Mouse (Mus musculus) regulatory T cell (primary cell): ENCODE data around the gene Rpl14.

Experiments used
- in situ Hi-C: fragments of 300-600 bp; cut with MboI, MseI; formaldehyde crosslinking; loops from one replicate; pipeline ENCODE4 v1.15.1; 2025; ENCODE audit warnings: high pct_unique_total_duplicates

Gene Rpl14

DNA sequence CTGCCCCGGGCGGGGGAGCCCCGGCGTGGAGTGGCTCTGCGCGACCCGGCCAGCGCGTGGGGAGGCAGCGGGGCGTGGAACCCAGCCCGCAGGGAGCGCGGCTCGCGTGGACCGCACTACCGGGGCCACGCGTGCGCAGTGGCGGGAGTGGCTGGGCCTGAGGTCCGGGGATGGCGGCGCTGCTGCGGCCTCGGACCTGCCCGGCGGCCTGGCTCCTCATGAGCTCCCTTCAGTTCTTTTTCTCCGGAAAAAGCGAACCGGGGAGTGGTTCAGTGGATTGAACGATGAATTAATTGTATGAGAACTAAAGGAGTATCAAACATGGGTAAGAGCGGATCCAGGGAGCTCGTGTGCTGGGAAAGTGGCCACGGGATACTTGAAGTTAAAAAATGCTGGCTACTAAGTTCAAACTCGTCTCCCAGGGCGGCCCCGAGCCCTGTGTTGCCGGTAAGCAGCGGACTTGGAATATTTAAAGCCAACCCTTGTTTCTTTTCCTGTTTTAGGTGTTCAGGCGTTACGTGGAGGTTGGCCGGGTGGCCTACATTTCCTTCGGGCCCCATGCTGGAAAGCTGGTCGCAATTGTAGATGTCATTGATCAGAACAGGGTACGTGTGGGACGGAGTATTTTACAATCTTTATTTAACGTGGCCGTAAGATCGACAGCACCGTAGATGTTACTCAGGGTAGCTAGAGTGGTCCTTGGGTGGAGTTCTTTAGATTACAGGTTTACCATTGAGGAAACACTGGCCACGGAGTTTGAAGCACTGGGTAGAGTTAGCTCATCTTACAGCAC lies 545 bp downstream of the Rpl14 start:
- in situ Hi-C loops = no loop called here

DNA sequence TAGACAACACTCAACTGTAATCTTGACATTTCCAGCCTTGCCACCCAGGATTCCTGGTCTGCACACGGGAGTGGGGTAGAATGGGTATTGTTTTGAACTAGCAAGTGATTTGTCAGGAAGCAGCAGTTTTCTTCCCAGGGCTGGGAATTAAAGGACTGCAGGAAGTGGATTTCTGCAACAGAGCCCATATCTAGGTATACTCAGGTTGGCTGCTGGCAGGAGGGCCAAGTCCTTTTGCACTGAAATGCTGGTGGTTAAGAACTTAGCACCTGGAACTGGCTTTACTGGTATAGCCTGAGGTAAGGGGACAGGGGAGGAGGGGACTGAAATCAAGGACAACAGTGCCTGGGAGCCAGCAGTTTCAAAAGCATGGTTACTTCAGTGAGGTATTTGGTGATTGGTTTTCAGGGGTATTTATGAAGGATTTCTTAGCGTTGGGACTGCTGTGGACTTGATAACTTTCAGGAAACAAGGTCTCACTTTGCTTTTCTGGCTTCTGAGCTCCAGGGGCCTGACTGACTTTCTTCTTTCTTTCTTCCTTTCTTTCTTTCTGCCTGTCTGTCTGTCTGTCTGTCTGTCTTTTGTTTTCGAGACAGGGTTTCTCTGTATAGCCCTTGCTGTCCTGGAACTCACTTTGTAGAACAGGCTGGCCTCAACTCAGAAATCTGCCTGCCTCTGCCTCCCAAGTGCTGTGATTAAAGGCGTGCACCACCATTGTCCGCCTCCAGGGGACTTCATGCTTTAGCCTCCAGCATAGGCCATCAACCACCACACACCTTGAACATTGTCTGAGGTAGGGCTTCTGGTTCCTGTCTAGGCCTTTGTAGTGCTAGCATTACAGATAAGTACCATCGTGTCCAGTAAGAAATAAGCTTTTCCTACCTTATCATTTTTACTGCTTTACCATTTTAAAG lies 4.8 kb downstream of the Rpl14 start:
- in situ Hi-C loops = loop anchor here (25.0 kb wide), 1 partner anchor 1136 kb away; the partner anchor contains the start of genes Nktr, Sec22c and Ss18l2

DNA sequence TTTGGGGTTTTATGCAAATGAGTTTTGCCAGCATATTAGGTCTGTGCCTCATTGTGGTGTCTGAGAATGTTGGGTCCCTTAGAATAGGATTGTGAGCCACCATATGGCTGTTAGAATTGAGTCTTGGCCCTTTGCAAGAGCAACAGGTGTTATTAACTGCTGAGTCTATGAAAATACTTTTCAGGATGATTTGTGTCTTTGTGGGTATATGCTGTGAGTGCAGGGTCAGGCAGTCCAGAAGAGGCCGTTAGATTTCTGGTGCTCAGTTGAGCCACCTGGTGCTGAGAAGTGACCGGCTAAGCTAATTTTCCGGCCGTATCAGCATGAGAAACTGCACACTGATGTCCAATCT lies 5.4 kb downstream of the Rpl14 start:
- in situ Hi-C loops = loop anchor here (25.0 kb wide), 1 partner anchor 1136 kb away; the partner anchor contains the start of genes Nktr, Sec22c and Ss18l2

DNA sequence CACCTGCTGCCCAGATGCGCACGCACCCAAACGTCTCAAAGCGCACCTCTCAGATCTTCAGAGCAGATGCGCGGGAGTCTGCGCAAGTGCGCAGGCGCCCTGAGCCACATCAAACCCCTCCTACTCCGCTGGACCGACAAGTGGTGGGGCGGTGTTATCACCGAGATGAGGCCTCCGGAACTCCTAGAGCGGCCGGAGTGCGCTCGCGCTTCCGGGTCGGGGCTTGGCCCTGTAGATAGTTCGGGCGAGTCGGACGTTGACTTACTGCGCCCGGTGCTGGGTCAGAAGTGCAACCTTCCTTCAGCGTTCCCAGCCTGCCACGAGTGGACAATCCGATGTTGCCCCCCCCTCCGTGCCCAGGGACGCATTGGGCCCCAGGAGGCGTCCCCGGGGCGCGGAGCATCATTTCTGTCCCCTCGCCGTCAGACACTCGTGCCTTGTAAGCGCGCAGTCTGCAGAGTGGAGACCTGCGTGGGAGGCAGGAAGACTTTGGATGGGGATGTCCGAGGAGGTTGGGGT lies 5.9 kb downstream of the Rpl14 start:
- in situ Hi-C loops = loop anchor here (25.0 kb wide), 1 partner anchor 1135 kb away; the partner anchor contains the start of genes Nktr, Sec22c and Ss18l2

DNA sequence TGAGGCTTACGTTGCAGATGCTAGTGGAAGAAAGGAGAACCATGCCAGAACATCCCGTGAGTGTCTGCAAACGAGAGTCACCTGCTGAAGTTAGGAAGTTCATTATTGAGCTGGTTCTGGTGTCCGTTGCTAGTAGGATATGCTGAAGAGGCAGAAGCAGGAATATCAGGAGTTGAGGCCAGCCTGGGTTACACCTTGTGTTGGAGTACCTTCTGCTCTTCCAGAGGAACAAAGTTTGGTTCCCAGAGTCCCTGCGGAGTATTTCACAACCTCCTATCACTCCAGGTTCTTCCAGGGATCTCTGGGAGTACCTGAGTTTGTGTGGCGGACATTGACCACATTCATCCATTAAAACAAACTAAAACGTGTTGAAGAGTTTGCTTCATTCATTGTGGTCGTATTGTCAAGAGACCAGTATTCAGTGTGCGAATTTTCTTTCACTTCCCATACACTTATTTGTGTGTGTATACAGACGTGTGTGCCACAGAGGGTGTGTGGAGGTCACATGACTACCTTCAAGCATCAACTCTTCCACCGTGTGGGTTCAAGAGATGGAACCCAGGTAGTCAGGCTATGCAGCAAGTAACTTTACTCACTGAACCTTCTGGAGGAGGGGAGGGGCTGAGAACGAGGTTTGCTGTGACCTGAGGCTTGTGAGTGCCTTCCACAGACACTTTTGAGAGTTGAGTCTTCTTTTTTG lies 6.6 kb downstream of the Rpl14 start:
- in situ Hi-C loops = loop anchor here (25.0 kb wide), 1 partner anchor 1134 kb away; the partner anchor contains the start of genes Nktr, Sec22c and Ss18l2

DNA sequence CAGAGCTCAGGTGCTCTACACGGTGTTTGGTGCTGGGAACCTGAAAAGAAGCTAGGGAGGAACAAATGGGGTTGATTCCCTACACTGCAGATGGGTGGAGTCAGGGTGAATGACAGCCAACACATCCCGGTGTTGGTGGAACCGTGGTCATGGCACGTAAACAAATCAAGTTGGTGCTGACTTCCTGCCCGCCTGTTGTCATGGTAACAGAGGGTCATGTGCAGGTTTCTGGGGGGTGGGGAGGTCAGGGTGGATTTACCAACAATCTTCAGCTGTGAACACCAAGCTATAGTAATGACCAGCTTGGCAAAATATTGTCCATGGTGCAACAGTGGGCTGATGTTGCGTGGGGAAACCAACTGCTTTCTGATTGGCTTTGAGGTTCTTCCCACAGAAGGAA lies 7.5 kb downstream of the Rpl14 start:
- in situ Hi-C loops = loop anchor here (25.0 kb wide), 1 partner anchor 1134 kb away; the partner anchor contains the start of genes Nktr, Sec22c and Ss18l2

DNA sequence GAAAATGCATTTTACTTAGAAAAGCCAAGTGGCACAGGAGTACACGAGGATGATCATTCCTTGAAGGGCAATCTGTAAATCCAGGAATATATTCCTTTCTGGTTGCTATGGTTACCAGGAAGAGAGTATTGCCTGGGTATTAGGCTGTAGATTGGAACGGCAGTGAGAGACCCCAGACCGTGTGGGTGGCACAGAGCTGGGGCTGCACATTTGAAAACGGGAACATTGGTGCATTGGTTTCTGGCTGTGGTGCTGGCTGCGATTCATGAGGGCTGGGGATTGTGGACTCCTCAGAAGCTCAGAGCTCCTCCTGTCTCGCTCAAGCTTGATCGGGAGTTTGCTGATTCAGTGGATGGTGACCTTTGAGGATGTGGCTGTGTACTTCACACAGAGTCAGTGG lies 8.6 kb downstream of the Rpl14 start:
- in situ Hi-C loops = loop anchor here (25.0 kb wide), 1 partner anchor 1132 kb away; the partner anchor contains the start of genes Nktr, Sec22c and Ss18l2

DNA sequence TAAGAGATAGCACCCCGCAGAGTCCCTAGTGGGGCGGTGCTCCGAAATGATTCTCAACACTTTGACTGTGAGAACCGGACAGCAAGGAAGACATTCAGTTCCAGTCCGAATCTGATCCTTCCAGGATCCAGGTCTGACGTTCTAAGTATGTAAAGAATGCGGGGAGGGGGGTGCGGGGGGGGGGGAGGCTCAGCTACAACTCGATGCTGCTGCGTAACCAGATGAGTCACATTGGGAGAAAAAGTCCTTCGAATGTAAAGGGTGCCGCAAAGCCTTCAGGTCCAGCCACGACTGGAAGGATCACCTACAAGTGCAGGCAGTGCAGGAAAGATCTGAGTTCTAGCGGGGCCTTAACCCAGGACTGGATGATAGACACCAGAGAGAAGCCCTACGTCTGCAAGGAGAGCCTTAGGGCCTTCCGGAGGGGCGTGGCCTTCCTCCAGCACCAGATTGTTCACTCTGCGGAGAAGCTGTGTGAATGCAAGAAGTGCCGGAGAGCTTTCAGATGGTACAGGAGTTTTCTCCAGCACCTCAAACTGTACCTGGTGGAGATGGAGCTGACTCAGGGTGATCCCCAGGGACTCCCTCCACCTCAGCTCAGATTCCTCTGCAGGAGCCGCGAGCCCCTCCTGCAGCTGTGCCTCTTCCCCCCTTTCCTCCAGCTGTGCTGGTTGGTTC lies 10.8 kb downstream of the Rpl14 start:
- in situ Hi-C loops = loop anchor here (25.0 kb wide), 1 partner anchor 1130 kb away; the partner anchor contains the start of genes Nktr, Sec22c and Ss18l2

DNA sequence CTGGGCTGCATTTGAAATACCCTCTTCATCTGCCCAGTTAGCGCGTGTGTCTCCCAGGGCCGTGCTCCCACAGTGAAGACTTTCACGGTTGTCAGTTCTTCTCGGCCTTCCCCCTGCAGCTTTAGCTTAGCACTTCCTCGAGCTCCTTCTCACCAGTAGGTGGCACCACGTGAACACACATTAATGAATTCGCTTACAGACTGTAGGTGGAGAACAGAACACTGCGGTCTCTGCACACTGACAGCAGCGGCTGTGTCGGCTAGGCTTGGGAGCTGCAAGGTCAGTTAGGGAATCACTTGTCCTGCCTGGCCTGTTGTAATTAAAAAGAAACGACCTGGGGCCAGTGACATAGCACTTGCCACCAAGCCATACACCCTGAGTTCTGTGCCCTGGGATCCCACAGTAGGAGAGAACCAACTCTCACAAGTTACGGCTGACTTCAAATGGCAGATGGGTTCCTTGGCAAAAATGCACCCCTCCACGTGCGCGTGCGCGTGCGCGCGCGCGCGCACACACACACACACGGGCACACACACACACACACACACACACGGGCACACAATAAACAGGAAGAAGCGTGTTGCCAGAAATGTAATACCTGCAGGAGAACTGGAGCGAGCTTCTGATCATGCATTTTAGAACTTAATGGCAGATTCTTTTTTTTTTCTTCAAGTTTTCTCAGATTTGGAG lies 11.5 kb downstream of the Rpl14 start:
- in situ Hi-C loops = loop anchor here (25.0 kb wide), 1 partner anchor 1130 kb away; the partner anchor contains the start of genes Nktr, Sec22c and Ss18l2

DNA sequence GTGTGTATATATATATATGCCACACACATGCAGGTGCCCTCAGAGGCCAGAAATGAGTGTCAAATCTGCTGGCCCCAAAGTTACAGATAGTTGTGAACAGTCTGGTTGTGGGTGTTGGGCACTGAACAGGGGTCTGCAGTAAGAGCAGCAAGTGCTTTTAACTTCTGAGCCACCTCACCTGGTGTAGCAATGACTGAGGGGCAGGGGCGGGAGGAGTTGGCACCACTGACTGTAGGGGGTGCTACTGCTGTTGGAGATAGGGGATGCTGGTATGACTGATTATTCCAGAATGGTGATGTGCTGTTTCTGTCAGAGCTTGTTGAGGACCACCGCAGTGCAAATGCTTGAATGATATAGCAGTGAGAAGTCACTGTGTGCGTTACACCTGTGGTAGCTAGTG lies 12.1 kb downstream of the Rpl14 start:
- in situ Hi-C loops = loop anchor here (25.0 kb wide), 1 partner anchor 1129 kb away; the partner anchor contains the start of genes Nktr, Sec22c and Ss18l2

DNA sequence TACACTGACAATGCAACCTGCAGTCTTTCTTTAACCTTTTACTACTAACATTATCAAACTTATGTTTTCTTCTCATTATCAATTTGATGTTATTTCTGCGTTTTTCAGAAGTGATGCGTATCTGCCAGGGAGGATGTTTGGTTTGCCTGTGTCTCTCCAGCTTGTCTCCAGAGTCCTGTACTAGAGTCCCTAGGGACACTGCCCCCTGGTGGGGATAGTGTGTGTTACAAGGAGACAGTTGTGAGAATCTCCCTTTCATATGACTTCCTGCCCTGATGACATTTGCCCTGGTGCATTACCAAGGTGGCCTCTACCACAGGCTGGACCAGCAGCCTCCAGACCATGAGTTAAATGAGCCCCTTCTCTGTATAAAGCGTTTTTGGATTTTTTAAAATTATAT lies 15.3 kb downstream of the Rpl14 start:
- in situ Hi-C loops = loop anchor here (5.0 to 25.0 kb wide), 2 partner anchors 84 to 1126 kb away; partner anchors contain the start of genes Nktr, Sec22c and Ss18l2

DNA sequence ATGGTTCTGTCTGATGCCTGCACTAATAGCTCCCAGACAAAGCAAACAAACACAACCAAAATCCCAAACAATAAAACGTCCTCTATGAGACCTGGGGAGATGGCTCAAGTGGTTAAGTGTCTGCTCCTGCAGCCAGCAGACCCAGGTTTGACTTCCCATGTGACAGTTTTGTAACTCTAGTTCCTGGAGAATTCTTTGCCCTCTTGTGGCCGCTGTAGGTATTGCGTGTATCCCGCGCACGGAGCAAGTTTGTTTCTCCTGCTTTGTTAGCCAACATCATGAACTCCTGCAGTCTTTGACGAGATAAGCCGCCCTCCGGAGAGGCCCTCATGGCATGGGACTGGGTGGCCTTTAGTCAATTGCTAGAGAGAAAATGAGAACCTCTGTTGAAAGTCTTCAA lies 20.2 kb downstream of the Rpl14 start:
- in situ Hi-C loops = loop anchor here (10.0 to 25.0 kb wide), 2 partner anchors 1121 to 1613 kb away; partner anchors contain the start of genes Nktr, Sec22c and Ss18l2

DNA sequence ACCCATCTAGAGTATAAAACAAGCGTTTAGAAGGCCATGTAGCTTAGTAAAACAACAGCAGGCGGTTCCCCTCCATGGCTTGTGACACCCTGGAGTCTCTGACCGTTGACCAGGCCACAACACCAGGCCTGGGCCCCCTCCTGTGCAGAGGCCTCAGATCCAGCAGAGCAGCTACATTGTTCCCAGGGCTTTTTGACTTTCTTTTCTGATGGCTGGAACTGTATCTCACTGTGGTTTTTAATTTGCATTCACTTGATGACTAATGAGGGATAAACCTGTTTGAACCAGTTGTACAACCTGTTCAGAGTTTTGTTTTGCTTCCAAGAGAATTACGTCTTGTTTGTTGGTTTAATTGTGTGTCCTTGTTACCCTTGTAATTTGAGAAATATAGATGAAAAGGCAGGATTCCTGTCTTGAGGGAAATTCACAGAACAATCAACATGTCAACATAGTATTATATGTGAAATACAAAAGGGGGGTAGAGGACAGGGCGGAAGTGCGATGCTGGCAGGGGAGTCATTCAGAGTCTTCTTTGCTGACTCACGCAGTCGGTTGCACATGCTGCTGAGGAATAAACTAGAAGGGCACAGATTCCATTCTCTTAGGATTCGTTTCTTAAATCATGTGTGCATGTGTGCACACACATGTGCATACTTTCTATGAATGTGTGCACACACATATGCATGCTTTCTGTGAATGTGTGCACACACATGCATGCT lies 22.3 kb downstream of the Rpl14 start:
- in situ Hi-C loops = loop anchor here (10.0 to 25.0 kb wide), 2 partner anchors 1119 to 1611 kb away; partner anchors contain the start of genes Nktr, Sec22c and Ss18l2

DNA sequence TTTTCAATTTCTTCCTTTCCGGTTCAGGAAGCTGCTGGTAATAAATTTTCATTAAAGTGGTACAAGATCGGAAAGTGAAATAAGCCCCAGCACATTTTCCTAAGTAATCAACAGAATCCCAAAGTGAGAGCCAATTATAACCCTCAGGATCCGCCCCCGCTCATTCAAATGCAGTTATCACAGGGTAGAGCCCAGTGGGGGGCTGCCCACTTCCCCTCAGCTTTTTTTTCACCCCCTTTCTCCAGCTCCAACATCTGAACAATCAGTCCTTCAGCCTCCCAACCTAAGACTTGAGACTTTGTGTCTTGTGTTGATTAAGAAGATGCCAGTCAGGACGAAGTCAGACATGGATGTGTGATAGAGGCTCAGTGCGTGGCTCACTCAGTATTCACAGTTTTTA lies 23.6 kb downstream of the Rpl14 start:
- in situ Hi-C loops = loop anchor here (10.0 to 25.0 kb wide), 2 partner anchors 1117 to 1610 kb away; partner anchors contain the start of genes Nktr, Sec22c and Ss18l2

DNA sequence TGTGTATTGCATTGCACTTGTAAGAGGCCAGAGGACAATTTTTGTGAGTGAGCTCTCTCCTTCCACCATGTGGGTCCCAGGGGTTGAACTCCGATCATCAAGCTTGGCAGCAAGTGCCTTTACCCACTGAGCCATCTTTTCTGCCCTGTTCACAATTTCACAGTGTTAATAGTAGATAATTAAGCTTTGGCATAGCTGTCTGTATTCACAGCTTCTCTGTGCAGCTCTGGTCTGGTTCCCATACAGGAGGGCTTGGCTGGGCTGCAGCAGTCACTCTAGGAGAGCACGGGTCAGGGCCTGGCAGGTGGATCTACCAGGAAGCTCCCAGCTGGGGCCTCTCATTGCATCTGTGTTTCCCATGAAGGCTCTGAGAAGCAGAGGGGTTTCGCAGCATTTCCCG lies 24.1 kb downstream of the Rpl14 start:
- in situ Hi-C loops = loop anchor here (10.0 to 25.0 kb wide), 2 partner anchors 1117 to 1609 kb away; partner anchors contain the start of genes Nktr, Sec22c and Ss18l2

DNA sequence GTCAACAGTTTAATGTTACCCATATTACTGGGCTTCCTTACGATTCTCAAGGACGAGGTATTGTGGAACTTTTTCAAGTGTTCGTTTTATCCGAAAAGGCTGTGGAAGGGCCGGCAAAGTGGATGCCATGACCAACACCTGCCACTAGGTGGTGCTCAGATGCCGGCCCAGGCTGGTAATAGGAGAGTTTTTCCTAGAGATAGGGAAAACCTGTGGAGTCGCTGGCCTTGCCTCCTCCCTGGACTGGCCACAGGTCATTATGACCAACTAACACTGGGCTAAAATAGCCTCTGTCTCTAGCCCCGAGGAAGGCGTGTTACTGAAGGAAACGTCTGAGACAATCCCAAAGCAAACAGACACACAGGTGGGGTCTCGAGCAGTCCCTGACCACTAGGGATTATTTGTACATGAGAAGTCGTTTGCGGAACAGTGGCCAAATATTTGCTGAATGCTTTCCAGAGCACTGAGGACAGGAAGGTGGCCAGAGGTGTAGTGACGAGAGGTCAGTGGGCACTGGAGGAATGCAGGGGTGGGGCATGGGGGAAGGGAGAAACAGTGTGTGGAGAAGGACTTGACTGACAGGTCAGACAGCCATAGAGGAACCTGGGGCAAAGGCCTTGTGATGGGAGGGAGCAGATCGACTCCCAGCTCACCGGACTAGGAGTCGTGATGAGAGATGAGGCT lies 30.4 kb downstream of the Rpl14 start:
- in situ Hi-C loops = loop anchor here (10.0 kb wide), 1 partner anchor 1783 kb away; no protein-coding TSS in a partner anchor

DNA sequence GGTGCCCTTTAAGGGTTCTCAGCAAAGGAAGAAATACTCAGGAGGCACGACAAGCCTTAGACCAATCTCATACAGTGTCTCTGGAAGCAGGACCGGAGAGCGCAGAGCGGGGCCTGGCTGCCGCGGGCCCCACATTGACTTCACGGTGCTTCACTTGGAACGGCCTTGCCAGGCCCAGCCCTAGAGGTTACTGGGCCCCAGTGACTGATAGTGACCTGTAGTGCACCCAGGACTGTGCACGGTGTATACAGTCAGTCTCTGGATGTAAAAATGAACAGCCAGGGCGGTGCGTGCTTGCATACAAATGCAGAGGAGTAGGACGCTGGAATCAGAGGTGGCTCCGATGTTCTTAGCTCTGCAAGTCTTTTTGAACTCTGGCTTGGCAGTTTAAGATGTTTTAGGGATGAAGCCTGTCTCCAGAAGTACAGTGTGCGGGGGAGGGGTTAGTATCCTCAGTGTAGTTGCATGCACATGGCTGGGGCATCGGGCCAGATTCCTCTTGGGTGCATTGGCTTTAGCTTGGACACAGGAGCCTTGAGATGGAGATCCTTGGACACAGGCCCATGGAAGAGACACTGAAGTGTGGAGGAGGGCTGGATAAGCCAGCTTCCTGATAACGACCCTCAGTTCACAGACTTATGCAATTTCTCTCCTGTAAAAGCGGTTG lies 31.1 kb downstream of the Rpl14 start:
- in situ Hi-C loops = loop anchor here (10.0 kb wide), 1 partner anchor 1782 kb away; no protein-coding TSS in a partner anchor
